In genomic region chr1:55213936-55214335, GRCm38 (mm10) we compare ENCODE assay signal across 20 mouse cellular contexts.
"Had no signal": no experiment of that assay in that cellular context is flagged by ENCODE, and none has a peak within 500 bp of the region (broad histone marks: within the 10 kb centered on the region; RNA-seq: fewer than 3 reads in every experiment).

No protein-coding gene starts in this region.

- DNase-seq: liver, postnatal 0 days; lung, embryonic 14.5 days; lung, postnatal 14 days; retina, postnatal 1 day; right cerebral cortex, adult 18-20 months; right cerebral cortex, postnatal 25 days; right cerebral cortex, postnatal 4 days; thymus, adult 2 months; thymus, postnatal 25 days; thymus, postnatal 4 days had no signal

- H3K4me3 ChIP-seq: liver, embryonic 15.5 days; megakaryocyte, embryonic 14.5 days; midbrain, embryonic 13.5 days; midbrain, embryonic 15.5 days; myocyte; neural tube, embryonic 13.5 days; neural tube, embryonic 15.5 days; stomach, embryonic 15.5 days had no signal

- H3K4me1 ChIP-seq: midbrain, embryonic 15.5 days; neural tube, embryonic 15.5 days; stomach, embryonic 15.5 days had no signal

- H3K9me3 ChIP-seq: liver, embryonic 15.5 days; megakaryocyte, embryonic 14.5 days; midbrain, embryonic 13.5 days; midbrain, embryonic 15.5 days; neural tube, embryonic 13.5 days; neural tube, embryonic 15.5 days; stomach, embryonic 15.5 days had no signal

- H3K36me3 ChIP-seq: liver, embryonic 15.5 days; midbrain, embryonic 13.5 days; midbrain, embryonic 15.5 days; neural tube, embryonic 13.5 days; neural tube, embryonic 15.5 days; stomach, embryonic 15.5 days had no signal

- ATAC-seq: liver, postnatal 0 days; midbrain, embryonic 13.5 days; midbrain, embryonic 15.5 days had no signal

- H3K9ac ChIP-seq: liver, embryonic 15.5 days; liver, postnatal 0 days; lung, embryonic 14.5 days; midbrain, embryonic 13.5 days; midbrain, embryonic 15.5 days; neural tube, embryonic 13.5 days; neural tube, embryonic 15.5 days; stomach, embryonic 15.5 days had no signal

- H3K27ac ChIP-seq: liver, embryonic 15.5 days; midbrain, embryonic 13.5 days; midbrain, embryonic 15.5 days; neural tube, embryonic 13.5 days; neural tube, embryonic 15.5 days; stomach, embryonic 15.5 days; stomach, postnatal 0 days had no signal

- H3K4me2 ChIP-seq: liver, embryonic 15.5 days; lung, embryonic 14.5 days; midbrain, embryonic 11.5 days; midbrain, embryonic 13.5 days; midbrain, embryonic 15.5 days; neural tube, embryonic 13.5 days; neural tube, embryonic 15.5 days; stomach, embryonic 15.5 days had no signal

- H3K27me3 ChIP-seq: liver, embryonic 15.5 days; megakaryocyte, embryonic 14.5 days; midbrain, embryonic 15.5 days; neural tube, embryonic 13.5 days; neural tube, embryonic 15.5 days; stomach, embryonic 15.5 days had no signal
